Mouse (Mus musculus) kidney, adult 2 months (tissue): ENCODE measurements at regions not wholly inside any gene's neighbourhood (a gene's known extent, or its start where the extent isn't known, plus 50 kb on each side); places are given as distances from the start of the nearest gene placed in this dataset.

Source experiments
- CTCF ChIP-seq: fragments of 200-500 bp; conservative IDR thresholded peaks from 2 replicates; pipeline ENCODE4 v1.5.1; 2011; ENCODE audit warnings: low read depth, mild to moderate bottlenecking, control low read depth, low read length, moderate library complexity, mixed read lengths; ENCODE audit not compliant: insufficient read depth, insufficient read length
- POLR2A ChIP-seq: fragments of 200-500 bp; IDR thresholded peaks from one replicate; pipeline ENCODE4 v1.6.1; 2011; ENCODE audit warnings: low read depth, low read length, control low read depth

GRCm38 (mm10) chr8:44408462-44408861, 526.8 kb upstream of the Fat1 start:
- TF ChIP-seq CTCF = no peak
- no peak for TF ChIP-seq POLR2A
